Mouse (Mus musculus): ENCODE data around the gene Fcgr1.
"Not testable (repeated sequence)": the region's sequence is repeated elsewhere in the genome, so short reads cannot be mapped to it uniquely, and the experiment has no call there.

Gene Fcgr1

GRCm38 (mm10) chr3:96293787-96294186, at the start of gene Fcgr1:
Gene Fcgr1, minus strand, starts transcription at chr3:96293969.
- no peak for DNase-seq (ENCODE audit: low read depth)

- not testable (repeated sequence) for DNase-seq (ENCODE audit: low read depth)
Measured at GRCm38 (mm10) chr3:96342652-96343051, 48.9 kb upstream of the Fcgr1 start.

- DNase-seq (ENCODE audit: low read depth) = not testable (repeated sequence)
Measured at GRCm38 (mm10) chr3:96342100-96342499, 48.3 kb upstream of the Fcgr1 start.

DNA sequence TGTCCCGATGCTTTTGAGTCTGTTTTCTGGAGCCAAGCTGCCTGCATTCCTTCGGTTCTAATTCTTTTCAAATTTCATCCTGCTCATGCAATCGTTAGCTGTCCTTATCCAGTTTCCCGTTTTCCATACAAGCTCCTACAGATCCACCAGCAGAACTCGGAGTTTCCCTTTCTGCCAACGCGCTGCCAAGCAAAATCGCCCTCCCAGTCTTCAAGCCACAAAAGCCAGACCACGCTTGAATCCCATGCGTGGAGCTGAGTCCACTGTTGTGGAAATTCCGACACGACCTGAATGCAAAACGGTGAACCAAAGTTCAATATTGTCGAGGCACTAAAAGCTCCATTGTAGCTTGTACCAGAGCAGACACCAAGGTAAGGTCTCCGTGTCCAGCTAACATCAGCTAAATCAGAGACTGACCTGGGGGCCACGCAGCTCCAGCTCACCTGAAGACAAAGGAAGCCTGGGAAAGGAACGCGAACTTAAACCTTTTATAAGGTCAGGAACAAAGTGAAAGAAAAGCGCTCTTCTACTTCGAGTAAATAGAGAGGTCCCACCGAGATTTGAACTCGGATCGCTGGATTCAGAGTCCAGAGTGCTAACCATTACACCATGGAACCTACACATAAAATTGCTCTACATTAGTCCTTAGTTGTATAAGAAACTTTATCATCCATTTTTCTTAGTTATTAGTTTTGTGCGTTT, 47.0 kb upstream of the Fcgr1 start:
- DNase-seq (ENCODE audit: low read depth) = peak; percentile 60

- peak; percentile 2 for DNase-seq (ENCODE audit: low read depth)
Measured at GRCm38 (mm10) chr3:96338849-96339480, 45.2 kb upstream of the Fcgr1 start.

- no peak for DNase-seq (ENCODE audit: low read depth)
Measured at GRCm38 (mm10) chr3:96338043-96338442, 44.3 kb upstream of the Fcgr1 start.

GRCm38 (mm10) chr3:96337269-96337668, 43.5 kb upstream of the Fcgr1 start:
- DNase-seq (ENCODE audit: low read depth) = no peak

GRCm38 (mm10) chr3:96336636-96337035, 42.9 kb upstream of the Fcgr1 start:
- no peak for DNase-seq (ENCODE audit: low read depth)

DNA sequence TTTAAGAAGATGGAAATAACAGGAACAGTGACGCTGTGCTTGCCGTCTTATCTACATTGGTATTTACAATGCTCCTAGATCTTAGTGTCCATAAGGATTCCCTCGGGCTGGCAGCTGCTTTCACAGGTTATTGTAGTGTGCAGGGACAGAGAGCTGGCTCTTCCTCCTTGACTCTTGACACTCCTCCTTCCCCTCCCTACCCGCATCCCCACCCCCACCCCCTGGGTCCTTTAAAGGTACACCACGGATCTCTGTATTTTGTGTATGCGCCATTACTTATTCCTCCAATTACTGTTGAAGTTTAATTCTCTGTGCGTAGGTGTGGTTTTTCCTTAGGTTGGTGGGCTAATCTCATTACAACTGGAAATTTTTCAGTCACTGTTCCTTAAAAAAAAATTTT, 41.8 kb upstream of the Fcgr1 start:
- DNase-seq (ENCODE audit: low read depth) = no peak

- DNase-seq (ENCODE audit: low read depth) = no peak
Measured at GRCm38 (mm10) chr3:96335163-96335550, 41.4 kb upstream of the Fcgr1 start.

GRCm38 (mm10) chr3:96334175-96335162, 40.7 kb upstream of the Fcgr1 start:
- DNase-seq (ENCODE audit: low read depth) = no peak

GRCm38 (mm10) chr3:96333396-96334174, 39.8 kb upstream of the Fcgr1 start:
- no peak for DNase-seq (ENCODE audit: low read depth)

- peak; percentile 20 for DNase-seq (ENCODE audit: low read depth)
Measured at GRCm38 (mm10) chr3:96332631-96333395, 39.0 kb upstream of the Fcgr1 start.

- no peak for DNase-seq (ENCODE audit: low read depth)
Measured at GRCm38 (mm10) chr3:96332000-96332399, 38.2 kb upstream of the Fcgr1 start.

DNA sequence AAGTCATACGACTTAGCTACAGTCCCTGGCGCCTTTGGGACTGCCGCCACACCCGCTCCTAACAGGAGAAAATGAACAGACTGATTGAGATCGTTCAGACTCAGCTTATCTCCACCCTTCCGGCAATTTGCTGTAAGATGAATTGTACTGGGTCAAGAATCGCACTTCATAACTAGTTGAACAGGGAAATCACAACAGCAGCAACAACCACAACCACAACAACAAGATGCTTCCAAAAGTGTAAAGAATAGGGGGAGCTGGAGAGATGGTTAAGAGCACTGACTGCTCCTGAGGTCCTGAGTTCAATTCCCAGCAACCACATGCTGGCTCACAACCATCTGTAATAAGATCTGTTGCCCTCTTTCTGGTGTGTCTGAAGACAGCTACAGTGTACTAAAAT, 37.7 kb upstream of the Fcgr1 start:
- no peak for DNase-seq (ENCODE audit: low read depth)

DNA sequence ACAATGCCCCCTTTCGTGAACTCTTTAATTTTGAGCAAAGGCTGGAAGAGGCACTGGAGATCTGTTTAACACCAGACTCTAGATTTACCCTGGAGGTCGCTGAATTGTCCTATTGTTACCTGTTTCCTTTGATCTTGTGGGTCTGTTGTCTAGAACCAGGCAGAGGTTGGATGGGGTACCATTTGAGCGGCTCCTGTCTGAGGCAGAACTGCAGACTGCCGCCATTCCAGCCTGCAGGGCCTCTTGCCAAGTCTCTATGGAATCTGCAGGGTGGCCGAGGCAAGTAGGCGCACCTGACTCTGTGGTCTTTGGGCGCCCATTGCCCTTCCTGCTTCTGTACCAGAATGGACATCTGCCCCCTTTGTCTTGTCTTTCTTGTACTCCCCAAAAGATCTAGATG, 36.8 kb upstream of the Fcgr1 start:
- no peak for DNase-seq (ENCODE audit: low read depth)

DNA sequence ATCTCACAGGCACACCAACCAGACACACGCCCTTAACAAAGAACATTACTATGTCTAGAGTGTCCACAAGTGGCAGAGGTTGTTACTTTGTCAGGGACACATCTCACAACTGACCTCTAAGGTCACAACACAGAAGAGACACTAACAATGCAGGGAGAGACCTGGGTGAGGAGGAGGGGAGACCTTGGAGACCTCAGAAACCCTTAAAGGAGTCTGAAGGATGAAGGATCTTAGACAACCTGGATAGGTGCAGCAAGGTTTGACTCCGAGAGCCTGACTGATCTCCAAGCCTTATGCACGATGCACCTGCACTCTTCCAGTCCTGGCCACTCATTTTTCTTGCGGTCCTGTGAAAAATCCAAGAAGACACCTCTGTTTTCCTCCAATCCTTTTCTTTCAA, 36.4 kb upstream of the Fcgr1 start:
- no peak for DNase-seq (ENCODE audit: low read depth)

DNA sequence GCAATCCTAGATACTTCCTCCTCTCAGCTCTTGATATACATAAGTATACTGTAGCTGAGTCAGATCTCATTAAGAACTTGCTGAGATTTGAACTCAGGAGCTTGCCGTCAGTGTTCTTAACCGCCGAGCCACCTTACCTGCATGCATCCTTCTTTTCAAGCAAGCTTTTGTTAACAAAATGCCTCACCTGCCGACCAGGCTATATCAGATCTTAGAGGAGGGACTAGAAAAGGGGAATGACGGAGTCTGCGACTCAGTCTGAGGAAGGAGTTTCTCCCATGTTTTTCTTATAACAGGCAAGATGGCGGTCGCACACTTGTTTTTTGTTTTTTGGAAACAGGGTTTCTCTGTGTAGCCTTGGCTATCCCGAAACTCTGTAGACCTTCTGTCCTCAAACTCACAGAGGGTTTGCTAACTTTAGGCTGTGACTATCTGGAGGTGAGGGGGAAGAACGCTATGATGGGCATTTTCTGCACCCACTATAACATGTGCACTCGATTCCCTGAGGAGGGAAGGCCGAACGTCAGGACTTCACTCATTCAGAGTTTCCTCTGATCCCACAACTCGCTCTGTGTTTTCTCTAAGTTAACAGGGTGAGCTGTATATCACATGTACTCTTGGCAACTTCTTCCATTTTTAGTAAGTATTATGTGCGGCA, 35.1 kb upstream of the Fcgr1 start:
- DNase-seq (ENCODE audit: low read depth) = no peak

DNA sequence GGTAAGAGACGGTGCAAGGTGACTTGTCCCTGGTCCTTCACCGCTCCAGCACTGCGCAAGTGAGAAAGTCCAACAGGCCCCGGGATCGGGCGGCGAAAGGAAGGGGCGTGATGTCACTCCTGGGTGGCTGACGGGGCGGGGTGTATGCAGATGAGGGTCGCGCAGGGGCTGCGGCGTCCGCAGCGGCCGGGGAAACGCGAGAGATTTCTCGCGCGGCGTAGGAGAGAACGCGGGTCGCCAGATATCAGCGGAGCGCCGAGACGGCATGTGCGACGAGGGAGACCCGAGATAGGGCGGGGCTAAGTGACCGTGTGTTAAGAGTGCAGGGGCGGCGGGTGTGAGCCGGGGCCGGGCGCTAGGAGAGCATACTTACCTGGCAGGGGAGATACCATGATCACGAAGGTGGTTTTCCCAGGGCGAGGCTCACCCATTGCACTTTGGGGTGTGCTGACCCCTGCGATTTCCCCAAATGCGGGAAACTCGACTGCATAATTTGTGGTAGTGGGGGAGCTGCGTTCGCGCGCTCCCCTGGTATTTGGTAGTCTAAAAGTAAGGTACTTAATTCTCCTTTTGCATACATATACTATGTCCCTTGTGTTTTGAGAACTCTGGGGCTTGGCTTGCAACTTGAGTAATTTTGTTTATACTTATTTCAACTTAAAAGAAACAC, 34.4 kb upstream of the Fcgr1 start:
- not testable (repeated sequence) for DNase-seq (ENCODE audit: low read depth)

- no peak for DNase-seq (ENCODE audit: low read depth)
Measured at GRCm38 (mm10) chr3:96327647-96328046, 33.9 kb upstream of the Fcgr1 start.

Data from NIH3T3 (cell line).